Mouse (Mus musculus) common myeloid progenitor, adult 5-6 weeks (primary cell): ENCODE data around the gene Ttyh2. TPM values are rescaled to one million over a fixed set of nuclear protein-coding genes. Genes with fewer than 3 reads are reported as not detected.

Experiments used
- ATAC-seq: replicated peaks from 2 replicates; pipeline ENCODE4 v1.8.0; 2016; ENCODE audit warnings: low read depth, mild to moderate bottlenecking, moderate TSS enrichment, inconsistent platforms; ENCODE audit not compliant: poor library complexity, severe bottlenecking
- total RNA-seq: library from RNA; stranded (forward); fragments of 200-1000, 187-1606 nt; gene quantifications from 2 replicates; pipeline ENCODE4 v1.2.3, GENCODE M21; 2017

The Ttyh2 gene
- total RNA-seq, 1 experiment from 2014 or later: 7.6 TPM

DNA sequence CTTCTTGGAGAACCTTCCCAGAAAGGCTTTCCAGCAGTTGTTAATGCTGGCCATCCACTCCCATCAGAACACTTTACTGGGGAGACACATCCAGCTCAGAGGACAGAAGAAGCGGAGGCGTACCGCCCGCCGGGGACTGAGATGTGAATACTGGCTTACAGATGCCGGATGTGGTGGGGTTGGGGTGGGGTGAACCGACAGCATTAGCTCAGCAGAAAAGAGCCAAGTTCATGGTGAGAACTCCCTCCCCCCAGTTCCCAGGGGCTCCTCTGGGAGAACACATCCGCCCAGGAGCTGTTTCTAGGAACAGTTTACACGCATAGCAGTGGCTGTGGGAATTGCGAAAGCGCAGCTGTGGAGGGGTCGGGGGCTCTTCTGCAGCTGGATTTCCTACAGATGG lies 24.3 kb downstream of the Ttyh2 start:
- ATAC-seq: peak; percentile 74

DNA sequence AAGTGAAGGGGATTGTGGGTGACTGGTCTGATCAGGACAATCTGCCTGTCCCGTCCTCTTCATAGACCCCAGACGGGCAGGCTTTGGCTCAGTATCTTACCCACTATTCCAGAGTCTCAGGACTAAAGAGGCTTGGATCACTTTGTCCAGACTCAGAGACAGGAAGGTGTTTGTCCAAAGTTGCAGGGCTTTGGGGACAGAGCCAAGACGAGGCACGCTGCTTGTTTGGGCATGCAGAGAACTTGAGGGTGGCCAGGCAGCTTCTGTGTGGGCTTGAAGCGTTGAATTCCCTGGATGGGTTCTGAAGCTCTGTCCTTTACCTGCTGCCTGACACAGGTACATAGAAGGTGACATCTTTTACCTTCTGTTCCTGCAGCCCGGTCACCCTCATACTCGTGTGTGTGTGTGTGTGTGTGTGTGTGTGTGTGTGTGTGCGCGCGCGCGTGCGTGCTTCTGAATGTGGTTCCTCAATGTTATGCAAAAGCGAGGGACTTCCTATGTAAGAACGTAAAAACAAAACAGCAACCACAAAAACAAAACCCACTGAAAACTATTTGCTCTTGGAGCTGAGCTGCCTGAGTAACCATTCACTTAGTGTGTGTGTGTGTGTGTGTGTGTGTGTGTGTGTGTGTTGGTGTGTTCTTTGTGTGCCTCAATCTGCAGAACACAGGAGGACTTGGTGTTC lies 27.2 kb downstream of the Ttyh2 start:
- ATAC-seq: 0 out of 2 replicates have a peak, but pooled peaks have one; percentile 26

DNA sequence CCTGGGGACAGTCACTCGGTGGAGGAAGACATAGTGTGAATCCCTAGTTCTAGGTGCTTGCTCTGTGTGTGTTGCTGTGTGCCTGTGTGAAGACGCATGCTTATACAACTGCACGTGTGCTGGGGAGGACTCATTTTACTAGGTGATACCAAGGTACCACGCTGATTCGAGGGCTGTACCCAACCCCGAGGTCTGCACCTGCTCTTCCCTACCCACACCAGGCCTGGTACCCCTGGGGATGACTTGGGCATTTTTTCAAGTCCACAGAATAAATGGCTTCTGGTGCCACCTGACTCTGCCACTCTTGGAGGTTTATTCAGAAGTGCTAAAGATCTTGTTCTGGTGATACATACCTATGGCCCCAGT lies 27.7 kb downstream of the Ttyh2 start:
- no peak for ATAC-seq

DNA sequence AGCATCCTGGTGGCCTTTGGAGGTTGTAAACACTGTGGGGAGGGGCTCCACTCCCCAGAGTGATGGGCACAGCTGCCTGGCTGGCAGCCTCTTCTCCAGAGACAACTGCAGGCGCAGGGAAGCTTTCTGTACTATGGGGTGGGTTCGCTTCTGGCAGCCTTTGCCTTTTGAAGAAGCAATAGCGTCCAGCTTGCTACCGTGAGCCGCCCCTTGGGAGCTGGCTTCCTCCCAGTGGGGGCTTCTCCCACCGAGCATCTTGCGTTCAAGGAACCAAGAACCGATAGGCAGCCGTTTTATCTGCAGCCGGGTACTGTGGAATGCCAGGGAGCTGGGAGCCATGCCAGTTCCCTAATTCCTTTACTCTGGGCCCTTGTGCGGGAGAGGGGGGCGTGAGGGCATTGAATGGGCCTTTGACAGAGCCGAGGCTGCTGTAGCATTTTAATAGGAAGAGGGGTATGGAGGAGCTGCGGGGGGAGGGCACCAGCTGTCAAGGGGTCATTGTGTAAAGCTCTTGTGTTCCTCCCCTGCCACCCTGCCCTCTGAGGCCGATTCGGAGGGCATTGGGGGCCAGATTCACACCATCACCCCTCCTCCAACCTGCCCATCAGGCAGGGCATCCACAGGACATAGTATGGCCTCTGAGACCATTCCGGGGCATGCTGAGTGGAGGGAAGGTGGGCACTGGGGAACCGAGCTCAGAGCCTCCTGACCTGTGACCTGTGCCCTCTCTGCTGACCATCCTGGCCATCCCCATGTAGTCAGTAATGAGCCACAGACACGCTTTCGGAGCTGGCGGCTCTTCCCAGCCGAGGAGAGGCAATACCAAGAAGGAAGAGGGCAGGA lies 29.1 kb downstream of the Ttyh2 start:
- no peak for ATAC-seq

DNA sequence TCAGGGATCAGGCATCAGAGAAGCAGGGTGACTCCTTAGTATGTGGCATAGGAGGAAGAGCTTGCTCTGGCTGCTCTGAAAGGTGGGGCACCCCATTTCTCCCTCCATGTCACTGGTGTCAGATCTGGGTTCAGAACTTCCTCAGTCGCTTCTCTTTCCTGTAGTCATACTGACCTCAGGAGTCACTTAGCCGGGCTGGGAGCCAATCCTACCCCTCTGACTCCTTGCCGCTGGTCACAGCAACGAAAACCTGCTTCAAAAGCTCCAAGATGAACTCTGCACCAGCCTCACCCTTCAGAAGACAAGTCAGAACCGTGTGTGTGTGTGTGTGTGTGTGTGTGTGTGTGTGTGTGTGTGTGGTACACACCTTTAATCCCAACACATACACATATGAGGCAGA lies 31.1 kb downstream of the Ttyh2 start:
- ATAC-seq: peak; percentile 17; the same call in 1 of the 2 replicates

DNA sequence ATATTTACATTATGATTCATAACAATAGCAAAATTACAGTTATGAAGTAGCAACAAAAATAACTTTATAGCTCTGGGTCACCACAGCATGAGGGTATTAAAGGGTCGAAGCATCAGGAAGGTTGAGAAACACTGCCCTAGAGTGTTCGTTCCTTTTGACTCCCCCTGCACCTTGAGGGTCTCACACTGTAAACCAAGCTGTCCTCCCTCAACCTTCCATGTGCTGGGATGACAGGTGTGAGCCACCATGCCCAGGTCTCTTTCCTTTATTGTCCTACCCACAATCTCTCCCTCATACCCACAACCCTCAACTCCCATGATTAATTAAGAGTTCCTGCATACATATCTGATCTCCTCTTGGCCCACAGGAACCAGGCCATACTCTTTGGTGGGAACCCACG lies 36.2 kb downstream of the Ttyh2 start:
- ATAC-seq: no peak

DNA sequence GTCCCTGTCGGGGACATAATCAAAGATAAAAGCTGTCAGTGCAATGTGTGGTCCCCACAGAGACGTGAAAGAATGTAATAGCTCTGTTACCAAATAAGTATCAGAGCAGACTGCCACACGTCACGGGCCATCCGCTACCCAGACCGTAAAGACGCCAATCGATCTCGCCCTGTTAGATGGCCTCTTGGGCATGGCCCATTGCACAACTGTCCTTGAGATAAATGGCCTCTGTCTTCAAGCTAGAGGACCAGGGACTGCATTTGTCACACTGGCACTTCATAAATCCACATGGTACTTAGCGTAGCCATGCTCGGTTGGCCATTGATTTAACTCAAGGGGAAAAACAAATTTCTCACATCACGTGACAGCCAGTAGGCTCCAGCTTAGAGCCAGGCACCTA lies 36.6 kb downstream of the Ttyh2 start:
- ATAC-seq: no peak

DNA sequence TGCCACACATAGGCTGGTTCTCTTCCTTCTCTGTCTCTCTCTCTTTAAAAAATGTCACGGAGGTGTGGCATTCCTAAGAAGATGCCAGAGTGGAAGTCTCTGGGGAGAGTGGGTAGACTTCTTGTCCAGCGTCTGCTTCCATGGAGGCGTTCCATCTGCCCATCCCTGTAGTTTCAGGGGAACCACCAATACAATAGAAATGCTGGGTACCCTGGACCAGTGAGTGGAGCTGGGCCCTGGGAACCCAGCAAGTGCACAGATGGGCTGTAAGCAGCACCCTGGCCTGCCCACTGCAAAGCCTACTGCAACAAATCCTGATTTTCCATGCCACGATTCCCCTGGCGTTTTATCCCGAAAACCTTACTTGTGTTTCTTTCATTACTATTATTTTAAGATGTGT lies 39.3 kb downstream of the Ttyh2 start:
- no peak for ATAC-seq

DNA sequence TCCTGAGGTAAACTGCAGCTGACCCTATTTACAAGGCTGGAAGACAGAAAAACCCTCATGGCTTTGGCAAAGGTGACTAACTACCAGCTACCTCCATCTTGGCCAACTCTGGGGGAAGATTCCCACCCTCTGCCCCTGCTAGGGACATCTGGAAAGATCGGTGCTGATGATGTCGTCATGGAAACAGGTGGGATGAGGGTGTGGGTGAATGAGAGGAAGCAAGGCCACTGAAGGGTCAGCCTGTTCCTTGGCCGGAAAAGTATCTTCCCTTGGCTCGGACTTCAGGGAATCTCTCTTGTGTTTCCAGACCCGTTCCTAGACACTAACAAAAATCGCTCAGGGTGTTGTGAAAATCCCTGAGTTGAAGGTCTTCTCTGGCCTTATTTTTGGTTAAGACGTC lies 40.3 kb downstream of the Ttyh2 start:
- ATAC-seq: no peak

DNA sequence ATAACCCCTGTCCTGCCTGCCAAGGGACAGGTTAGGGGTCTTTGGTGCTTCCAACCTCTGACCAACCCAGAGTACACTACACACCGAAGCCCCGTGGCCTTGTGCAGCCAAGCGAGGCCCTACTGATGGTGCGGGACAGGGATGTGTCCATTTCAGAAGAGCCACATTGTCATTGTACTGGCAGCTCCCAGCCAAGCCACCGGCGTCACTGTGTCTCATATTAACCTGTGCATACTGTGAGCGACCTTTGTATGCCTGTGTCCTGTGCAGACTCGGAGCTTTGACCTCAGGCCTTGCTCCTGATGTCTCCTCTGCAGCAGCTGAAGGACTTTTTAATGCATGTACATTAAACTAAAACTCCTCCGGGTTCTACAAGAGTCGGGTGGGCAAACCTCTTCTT lies 45.3 kb downstream of the Ttyh2 start:
- no peak for ATAC-seq

DNA sequence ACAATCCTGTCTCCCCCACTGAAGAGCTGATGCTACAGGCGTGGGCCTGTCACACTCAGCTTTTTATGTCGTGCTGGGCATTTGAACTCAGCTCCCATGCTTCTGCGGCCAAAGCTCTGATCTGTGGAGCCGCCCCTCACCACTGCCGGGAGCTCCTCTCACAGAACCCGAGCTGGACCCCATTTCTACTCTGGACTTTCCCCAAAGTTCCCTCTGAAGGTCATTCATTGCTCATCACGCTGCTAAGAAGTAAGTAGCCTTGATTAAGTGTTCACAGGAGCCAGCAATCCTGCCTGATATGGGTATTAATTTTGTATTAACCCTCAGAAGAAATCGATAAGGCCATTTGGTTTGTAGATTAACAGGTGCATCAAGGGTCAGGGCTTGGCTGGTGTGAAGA lies 47.2 kb downstream of the Ttyh2 start:
- ATAC-seq: no peak

DNA sequence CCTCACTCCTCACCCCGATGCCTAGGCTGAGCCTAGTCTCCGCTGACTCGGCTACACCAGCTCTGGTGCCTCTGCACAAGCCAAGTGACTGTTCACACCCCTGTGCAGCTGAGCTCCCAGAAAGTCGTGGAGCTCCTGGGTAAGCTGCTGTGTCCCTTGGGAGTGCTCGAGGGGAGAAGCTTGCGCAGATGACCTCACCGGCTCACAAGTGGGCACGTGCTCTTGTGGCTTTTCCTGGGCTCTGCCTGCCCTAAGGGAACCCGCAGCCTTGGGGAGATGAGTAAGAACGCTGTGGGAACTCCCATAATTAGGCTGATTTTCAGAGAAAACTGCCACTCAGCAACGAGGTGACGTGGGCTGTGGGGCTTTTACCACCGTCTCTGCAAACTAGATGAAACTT lies 47.8 kb downstream of the Ttyh2 start:
- no peak for ATAC-seq

DNA sequence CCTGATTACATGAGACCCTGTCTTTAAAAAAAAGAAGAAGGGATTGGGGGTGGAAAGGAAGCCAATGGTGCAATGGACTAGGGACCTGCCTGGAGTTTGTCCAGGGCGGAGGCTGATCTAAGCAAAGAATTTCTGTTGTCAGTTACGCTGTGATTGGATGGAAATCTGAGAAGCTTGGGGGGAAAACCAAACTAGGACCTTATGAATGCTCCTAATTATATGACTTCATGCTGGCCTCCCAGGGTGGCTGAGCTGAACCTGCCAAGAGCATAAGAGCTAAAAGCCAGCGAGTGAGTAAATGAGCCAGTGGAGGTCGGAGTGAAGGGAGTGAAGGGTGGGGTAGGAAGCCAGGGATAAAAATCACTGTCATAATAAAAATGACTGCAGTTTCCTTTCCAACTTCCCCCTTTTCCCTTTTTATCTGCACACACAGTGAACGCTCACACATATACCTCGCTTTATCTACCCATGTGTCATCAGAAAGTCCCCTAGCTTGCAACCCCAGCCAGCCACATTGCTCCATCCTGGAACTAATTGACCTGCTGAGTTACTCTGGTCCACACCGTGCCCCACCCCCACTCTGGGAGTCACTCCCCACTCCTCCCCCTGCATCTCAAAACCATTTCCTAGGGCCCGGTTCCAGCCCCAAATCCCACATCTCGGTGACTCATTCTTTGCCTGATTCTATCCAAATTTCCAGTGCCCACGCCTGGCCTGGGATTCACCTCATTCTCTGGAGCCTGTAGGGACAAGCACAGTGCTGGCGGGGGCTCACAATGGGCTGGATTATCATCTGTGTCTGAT lies 49.8 kb downstream of the Ttyh2 start:
- ATAC-seq: peak; percentile 31; the same call in 1 of the 2 replicates

DNA sequence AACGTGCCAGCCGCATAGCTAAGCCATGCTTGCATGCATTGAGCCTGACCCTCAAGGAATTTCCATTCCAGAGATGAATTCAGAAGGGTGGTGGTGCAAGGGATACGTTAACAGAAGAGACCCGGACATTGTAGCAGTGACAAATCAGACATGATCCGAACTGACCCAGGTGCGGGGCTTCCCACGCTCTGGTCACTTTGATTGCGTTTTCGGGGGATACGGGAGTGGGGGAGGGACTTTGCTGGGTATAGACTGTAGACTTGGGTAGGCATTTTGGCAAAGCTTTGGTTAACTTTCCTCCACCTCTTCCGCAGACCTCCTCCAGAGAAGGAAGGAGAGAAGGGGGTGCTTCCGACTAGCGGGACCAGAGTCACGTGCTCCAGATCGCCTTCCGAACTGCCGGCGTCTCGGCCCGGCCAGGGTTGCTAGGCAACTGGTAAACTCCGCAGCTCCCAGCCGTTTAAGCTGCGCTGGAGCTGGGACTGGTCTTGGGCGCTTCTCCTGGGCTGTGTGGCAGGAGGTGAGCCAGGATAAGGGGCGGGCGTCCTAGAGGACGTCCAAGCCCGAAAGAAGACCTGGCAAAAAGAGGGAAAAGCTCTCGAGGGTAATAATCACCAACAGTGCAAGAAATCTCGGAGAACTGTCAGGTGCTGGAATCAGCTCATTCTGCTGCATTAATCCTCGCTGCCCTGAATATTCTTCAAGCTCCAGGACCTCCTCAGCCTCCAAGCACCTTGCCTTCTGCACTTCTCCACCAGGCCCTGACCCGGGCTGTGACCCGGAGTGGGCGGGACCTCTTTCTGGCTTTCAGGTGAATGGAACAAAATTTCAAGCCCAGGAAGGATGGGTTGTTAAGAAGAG lies 52.0 kb downstream of the Ttyh2 start, which contains the start of gene Dnaic2:
Gene Dnaic2, plus strand, starts transcription at position 444 of the 861 bp plus-strand sequence.
- ATAC-seq: peak; percentile 60

DNA sequence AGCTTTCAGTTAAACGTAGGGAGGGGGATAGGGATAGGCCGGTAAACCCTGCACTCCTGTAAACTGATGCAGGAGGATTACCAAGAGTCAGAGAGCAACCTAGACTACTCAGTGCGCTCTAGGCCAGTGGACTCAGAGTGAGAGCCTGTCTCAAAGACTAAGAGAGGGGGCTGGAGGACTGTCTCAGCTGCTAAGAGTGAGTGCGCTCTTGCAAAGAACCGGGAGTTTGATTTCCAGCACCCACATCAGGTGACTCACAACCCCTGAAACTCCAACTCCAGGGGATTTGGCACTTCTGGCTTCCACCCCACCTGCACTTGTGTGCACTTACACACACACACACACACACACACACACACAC lies 52.6 kb downstream of the Ttyh2 start:
- ATAC-seq: no peak

DNA sequence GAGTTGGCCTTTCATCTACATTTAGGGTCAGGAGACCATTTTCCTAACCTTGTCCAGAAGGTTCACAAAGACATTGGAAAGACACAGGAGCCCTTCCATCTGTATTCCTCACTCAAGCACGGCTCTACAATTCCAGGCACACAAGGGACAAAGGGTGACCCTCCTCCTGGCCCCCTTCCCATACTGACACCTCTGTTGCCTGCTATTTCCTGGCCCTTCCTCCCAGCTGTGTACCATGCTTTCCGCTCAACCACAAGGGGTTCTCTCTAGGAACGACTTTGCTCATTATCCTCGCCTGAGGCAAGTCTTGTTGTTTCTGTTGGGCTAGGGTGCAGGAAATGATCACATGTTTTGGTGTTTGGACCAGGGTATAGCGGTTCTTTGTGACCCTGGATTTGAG lies 53.1 kb downstream of the Ttyh2 start:
- ATAC-seq: no peak

DNA sequence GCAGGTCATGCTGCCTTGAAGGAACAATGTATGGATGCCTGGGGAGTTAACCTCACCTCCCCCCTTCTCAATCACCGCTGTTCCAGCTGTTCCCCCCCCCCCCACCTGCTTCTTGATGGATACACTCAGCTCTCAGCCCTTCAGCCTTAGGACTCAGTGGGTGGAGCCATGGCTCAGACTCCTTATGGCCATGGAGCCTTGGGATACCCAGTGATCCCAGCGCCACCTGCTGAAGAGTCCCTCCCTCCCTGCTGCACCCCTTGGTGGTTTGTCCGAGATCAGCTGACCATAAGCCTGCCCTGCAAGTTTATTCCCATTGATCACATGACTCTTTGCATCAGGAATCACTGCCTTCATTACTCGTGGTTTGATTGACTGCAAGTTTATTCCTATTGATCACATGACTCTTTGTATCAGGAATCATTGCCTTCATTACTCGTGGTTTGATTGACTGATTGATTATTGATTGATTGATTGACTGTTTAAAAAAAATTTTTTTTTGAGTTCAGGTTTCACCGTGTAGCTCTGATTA lies 54.7 kb downstream of the Ttyh2 start:
- ATAC-seq: no peak

DNA sequence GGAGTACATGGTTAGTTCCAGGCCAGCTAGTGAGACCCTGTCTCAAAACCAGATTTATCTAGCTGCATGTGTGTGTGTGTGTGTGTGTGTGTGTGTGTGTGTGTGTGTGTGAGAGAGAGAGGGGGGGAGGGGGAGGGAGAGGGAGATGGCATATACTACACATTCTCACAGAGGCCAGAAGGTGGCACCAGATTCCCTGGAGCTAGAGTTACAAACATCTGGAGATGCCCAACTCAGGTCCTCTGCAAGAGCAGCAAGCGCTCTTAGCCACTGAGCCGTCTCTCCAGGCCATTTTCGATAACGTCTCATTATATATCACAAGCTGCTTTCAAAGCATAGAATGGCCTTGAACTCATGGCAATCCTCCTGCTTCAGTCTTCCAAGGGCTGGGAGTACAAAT lies 56.5 kb downstream of the Ttyh2 start:
- ATAC-seq: no peak

DNA sequence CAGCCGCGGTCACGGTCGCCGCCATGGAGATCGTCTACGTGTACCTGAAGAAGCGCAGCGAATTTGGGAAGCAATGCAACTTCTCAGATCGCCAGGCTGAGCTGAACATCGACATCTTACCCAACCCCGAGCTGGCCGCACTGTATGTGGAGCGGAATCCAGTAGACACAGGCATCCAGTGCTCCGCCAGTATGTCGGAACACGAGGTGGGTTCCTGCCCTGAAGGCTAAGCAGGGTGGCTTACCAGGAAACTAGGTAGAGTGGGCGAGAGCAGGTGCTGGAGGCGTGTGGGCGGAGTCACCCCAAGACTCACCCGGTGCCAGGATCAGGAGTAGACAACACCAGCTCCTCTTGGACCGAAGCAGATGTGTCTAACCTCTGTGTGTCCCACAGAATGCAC lies 57.7 kb downstream of the Ttyh2 start:
- ATAC-seq: no peak

DNA sequence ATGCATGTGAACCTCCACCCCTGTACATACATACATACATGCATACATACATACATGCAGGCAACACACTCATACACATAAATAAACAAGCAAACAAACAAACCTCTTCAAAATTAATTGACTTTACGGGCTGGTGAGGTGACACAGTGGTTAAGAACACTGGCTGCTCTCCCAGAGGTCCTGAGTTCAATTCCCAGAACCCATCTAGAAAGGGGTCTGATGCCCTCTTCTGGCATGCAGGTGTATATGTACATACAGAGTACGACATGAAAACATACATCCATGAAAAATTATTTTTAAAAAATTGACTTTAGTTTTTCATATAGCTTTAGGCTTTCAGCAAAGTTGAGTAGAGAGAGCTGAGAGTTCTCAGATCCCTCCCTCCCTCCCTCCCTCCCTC lies 60.9 kb downstream of the Ttyh2 start:
- ATAC-seq: no peak
